Mouse (Mus musculus) forebrain, embryonic 15.5 days (tissue): Measurements from ENCODE around the gene Abo. TPM values are rescaled to one million over a fixed set of nuclear protein-coding genes. Genes with fewer than 3 reads are reported as not detected.
"Not testable (repeated sequence)": the region's sequence is repeated elsewhere in the genome, so short reads cannot be mapped to it uniquely, and the experiment has no call there.

Experiments used
- ATAC-seq: fragments of 200-750 bp; cut with Nextera tagmentation; replicated peaks from 2 replicates; pipeline ENCODE4 v1.8.0; 2017; ENCODE audit warnings: mild to moderate bottlenecking, moderate TSS enrichment, moderate library complexity
- H3K27ac ChIP-seq: fragments of 300-500 bp; sonication (generic); replicated peaks from 2 replicates; pipeline ENCODE4 v1.5.1; 2015; ENCODE audit warnings: mild to moderate bottlenecking, inconsistent platforms
- H3K27me3 ChIP-seq: fragments of 300-500 bp; sonication (generic); 2 replicates; pipeline ENCODE4 v1.6.1; 2015; ENCODE audit warnings: inconsistent platforms
- H3K36me3 ChIP-seq: fragments of 300-500 bp; sonication (generic); 2 replicates; pipeline ENCODE4 v1.6.1; 2015; ENCODE audit warnings: mild to moderate bottlenecking, inconsistent platforms
- H3K4me1 ChIP-seq: fragments of 300-500 bp; sonication (generic); 2 replicates; pipeline ENCODE4 v1.6.1; 2015; ENCODE audit warnings: inconsistent platforms
- H3K4me2 ChIP-seq: fragments of 300-500 bp; sonication (generic); replicated peaks from 2 replicates; pipeline ENCODE4 v1.6.1; 2015; ENCODE audit warnings: mild to moderate bottlenecking, inconsistent platforms
- H3K4me3 ChIP-seq: fragments of 300-500 bp; sonication (generic); 2 replicates; pipeline ENCODE4 v1.5.1; 2015; ENCODE audit warnings: mild to moderate bottlenecking, inconsistent platforms
- H3K9ac ChIP-seq: fragments of 300-500 bp; sonication (generic); replicated peaks from 2 replicates; pipeline ENCODE4 v1.6.1; 2015; ENCODE audit warnings: mild to moderate bottlenecking, inconsistent platforms
- H3K9me3 ChIP-seq: fragments of 300-500 bp; sonication (generic); 2 replicates; pipeline ENCODE4 v1.6.1; 2016; ENCODE audit warnings: inconsistent platforms
- WGBS: fragments of 180-500 bp; shearing (Covaris S2); methylation state at CpG from one replicate; pipeline ENCODE4 v1.1.7; 2015; ENCODE audit warnings: mixed read lengths; 5-methylcytosine and 5-hydroxymethylcytosine counted together
- polyA plus RNA-seq: library from polyadenylated mRNA; unstranded; fragments of >200 nt; fragmentation: Nextera tagmentation; extraction: Ambion mirVana; gene quantifications from 2 replicates; pipeline ENCODE4 v1.2.1, GENCODE M21; 2015

The Abo gene
- polyA plus RNA-seq, 1 experiment from 2014 or later, result not detected

GRCm38 (mm10) chr2:26905936-26906335, 41.2 kb upstream of the Abo start:
- no peak overlapping the region for H3K27ac ChIP-seq
- WGBS, result 86% methylated on average over 2 of the region's 2 CpGs
- peaks cover 36% of the 10 kb centered on the region for H3K36me3 ChIP-seq
- H3K9me3 ChIP-seq, result no peaks in the 10 kb centered on the region
- no peak overlapping the region for H3K9ac ChIP-seq
- no peaks in the 10 kb centered on the region for H3K27me3 ChIP-seq
- H3K4me1 ChIP-seq, result peaks cover 50% of the 10 kb centered on the region
- no peak for ATAC-seq
- H3K4me3 ChIP-seq, result no peak overlapping the region
- H3K4me2 ChIP-seq, result no peak overlapping the region

GRCm38 (mm10) chr2:26903311-26903710, 38.5 kb upstream of the Abo start:
- ATAC-seq, result no peak
- peak overlapping the region; percentile 86 for H3K4me3 ChIP-seq
- 8% methylated on average over 7 of the region's 7 CpGs for WGBS
- no peaks in the 10 kb centered on the region for H3K9me3 ChIP-seq
- peak overlapping the region; percentile 84 for H3K27ac ChIP-seq
- peak overlapping the region; percentile 64 for H3K9ac ChIP-seq
- peaks cover 52% of the 10 kb centered on the region for H3K36me3 ChIP-seq
- H3K4me1 ChIP-seq, result peaks cover 36% of the 10 kb centered on the region
- H3K27me3 ChIP-seq, result no peaks in the 10 kb centered on the region
- H3K4me2 ChIP-seq, result peak overlapping the region; percentile 65

GRCm38 (mm10) chr2:26902467-26903220, 37.9 kb upstream of the Abo start, which contains the start of gene Surf6:
Gene Surf6 (minus strand): TSS chr2:26902879.
- ATAC-seq, result peak; percentile 95
- Histone ChIP-seq H3K27me3 (no peaks in the 10 kb centered on the region), H3K4me2 (peak within 1 kb of the TSS; percentile 65), H3K9me3 (no peaks in the 10 kb centered on the region), H3K36me3 (peaks cover 54% of the 10 kb centered on the region), H3K9ac (peak within 1 kb of the TSS; percentile 64), H3K27ac (peak within 1 kb of the TSS; percentile 84), H3K4me3 (peak within 1 kb of the TSS; percentile 86), H3K4me1 (peaks cover 30% of the 10 kb centered on the region)
- under 1% methylated on average over 41 of the region's 41 CpGs for WGBS

- WGBS, result 15% methylated on average over 7 of the region's 7 CpGs
- no peak overlapping the region for H3K27ac ChIP-seq
- H3K4me1 ChIP-seq, result peaks cover 24% of the 10 kb centered on the region
- H3K27me3 ChIP-seq, result no peaks in the 10 kb centered on the region
- no peak for ATAC-seq
- H3K36me3 ChIP-seq, result peaks cover 54% of the 10 kb centered on the region
- no peaks in the 10 kb centered on the region for H3K9me3 ChIP-seq
- H3K9ac ChIP-seq, result peak overlapping the region; percentile 64
- peak overlapping the region; percentile 86 for H3K4me3 ChIP-seq
- peak overlapping the region; percentile 65 for H3K4me2 ChIP-seq
Observed at GRCm38 (mm10) chr2:26901834-26902400, 37.1 kb upstream of the Abo start.

GRCm38 (mm10) chr2:26900731-26901130, 36.0 kb upstream of the Abo start:
- Histone ChIP-seq H3K36me3 (peaks cover 55% of the 10 kb centered on the region), H3K27ac (no peak overlapping the region), H3K4me3 (no peak overlapping the region), H3K4me2 (no peak overlapping the region), H3K9me3 (no peaks in the 10 kb centered on the region), H3K4me1 (peaks cover 24% of the 10 kb centered on the region), H3K27me3 (no peaks in the 10 kb centered on the region), H3K9ac (no peak overlapping the region)
- 89% methylated on average over 1 of the region's 1 CpGs for WGBS
- no peak for ATAC-seq

GRCm38 (mm10) chr2:26895898-26896297, 31.1 kb upstream of the Abo start:
- H3K4me2 ChIP-seq, result no peak overlapping the region
- peaks cover under 1% of the 10 kb centered on the region; the same call in 1 of the 2 replicates for H3K4me1 ChIP-seq
- no peaks in the 10 kb centered on the region for H3K27me3 ChIP-seq
- H3K4me3 ChIP-seq, result no peak overlapping the region
- 87% methylated on average over 4 of the region's 4 CpGs for WGBS
- peaks cover 81% of the 10 kb centered on the region for H3K36me3 ChIP-seq
- no peaks in the 10 kb centered on the region for H3K9me3 ChIP-seq
- H3K27ac ChIP-seq, result no peak overlapping the region
- no peak overlapping the region for H3K9ac ChIP-seq
- no peak for ATAC-seq

GRCm38 (mm10) chr2:26886170-26886569, 21.4 kb upstream of the Abo start:
- peaks cover 22% of the 10 kb centered on the region for H3K36me3 ChIP-seq
- H3K4me3 ChIP-seq, ATAC-seq, H3K9ac ChIP-seq, H3K27me3 ChIP-seq, H3K4me2 ChIP-seq, H3K9me3 ChIP-seq, H3K27ac ChIP-seq, H3K4me1 ChIP-seq: not testable (repeated sequence)
- 52% methylated on average over 4 of the region's 4 CpGs for WGBS

- H3K9me3 ChIP-seq, H3K4me1 ChIP-seq, ATAC-seq, H3K9ac ChIP-seq, H3K4me3 ChIP-seq, H3K27ac ChIP-seq, H3K4me2 ChIP-seq, H3K27me3 ChIP-seq: not testable (repeated sequence)
- peaks cover 16% of the 10 kb centered on the region for H3K36me3 ChIP-seq
- WGBS, result 74% methylated on average over 2 of the region's 2 CpGs
Observed at GRCm38 (mm10) chr2:26885541-26885940, 20.8 kb upstream of the Abo start.

- H3K36me3 ChIP-seq, result no peaks in the 10 kb centered on the region
- H3K9ac ChIP-seq, result no peak overlapping the region
- H3K4me2 ChIP-seq, result no peak overlapping the region
- ATAC-seq, result no peak
- H3K27ac ChIP-seq, result no peak overlapping the region
- no peaks in the 10 kb centered on the region for H3K9me3 ChIP-seq
- H3K27me3 ChIP-seq, result no peaks in the 10 kb centered on the region
- no peak overlapping the region for H3K4me3 ChIP-seq
- H3K4me1 ChIP-seq, result no peaks in the 10 kb centered on the region
Observed at GRCm38 (mm10) chr2:26878571-26878970, 13.8 kb upstream of the Abo start.

- ATAC-seq, result no peak
- Histone ChIP-seq H3K9ac (no peak overlapping the region), H3K27ac (no peak overlapping the region), H3K36me3 (no peaks in the 10 kb centered on the region), H3K4me1 (no peaks in the 10 kb centered on the region), H3K4me2 (no peak overlapping the region), H3K4me3 (no peak overlapping the region), H3K9me3 (no peaks in the 10 kb centered on the region), H3K27me3 (no peaks in the 10 kb centered on the region)
- WGBS, result 75% methylated on average over 6 of the region's 6 CpGs
Observed at GRCm38 (mm10) chr2:26870666-26871065, 5.9 kb upstream of the Abo start.

- H3K9me3 ChIP-seq, result no peaks in the 10 kb centered on the region
- H3K9ac ChIP-seq, result no peak overlapping the region
- H3K4me3 ChIP-seq, result no peak overlapping the region
- H3K27me3 ChIP-seq, result no peaks in the 10 kb centered on the region
- 87% methylated on average over 3 of the region's 3 CpGs for WGBS
- no peaks in the 10 kb centered on the region for H3K4me1 ChIP-seq
- H3K27ac ChIP-seq, result no peak overlapping the region
- ATAC-seq, result no peak
- no peaks in the 10 kb centered on the region for H3K36me3 ChIP-seq
- no peak overlapping the region for H3K4me2 ChIP-seq
Observed at GRCm38 (mm10) chr2:26862856-26863255, 1.9 kb downstream of the Abo start.

GRCm38 (mm10) chr2:26847706-26848105, 17.1 kb downstream of the Abo start:
- 54% methylated on average over 2 of the region's 2 CpGs for WGBS
- no peak for ATAC-seq

More at GRCm38 (mm10) chr2:26847706-26848105, 17.1 kb downstream of the Abo start:
- Histone ChIP-seq H3K9ac (no peak overlapping the region), H3K9me3 (no peaks in the 10 kb centered on the region), H3K27me3 (no peaks in the 10 kb centered on the region), H3K27ac (no peak overlapping the region), H3K4me1 (no peaks in the 10 kb centered on the region), H3K36me3 (no peaks in the 10 kb centered on the region), H3K4me2 (no peak overlapping the region), H3K4me3 (no peak overlapping the region)
